Mouse (Mus musculus) frontal cortex, postnatal 10 days (tissue): ENCODE measurements at regions not wholly inside any gene's neighbourhood (a gene's known extent, or its start where the extent isn't known, plus 50 kb on each side); places are given as distances from the start of the nearest gene placed in this dataset.
A peak's percentile ranks its signal among the peaks of the same experiment; 100 is the strongest.

Experiments
- DNase-seq, 2 experiments: peaks; one replicate each; pipeline ENCODE4 v3.0.0; 2022; ENCODE audit warnings: low spot score in 2 of 2, mixed read lengths in 1 of 2

DNA sequence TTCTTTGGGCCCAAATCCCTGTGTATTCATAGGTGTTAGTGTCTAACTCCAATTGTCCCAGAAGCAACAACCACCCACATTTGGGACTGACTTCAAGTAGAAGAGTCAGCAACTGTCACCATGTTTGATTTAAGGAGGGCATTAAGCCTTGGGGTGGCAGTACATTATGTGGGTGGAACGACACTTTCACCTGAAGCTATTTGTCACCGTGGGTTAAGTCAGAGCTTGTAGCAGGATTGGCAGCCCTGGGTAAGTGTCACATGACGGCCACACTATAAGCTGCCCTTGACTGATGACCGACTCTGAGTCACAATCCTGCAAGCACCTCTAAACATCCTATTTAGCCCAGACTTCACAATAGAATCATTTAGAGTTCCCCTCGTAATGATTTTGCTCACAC, 236.7 kb upstream of the A1bg start:
- no peak for DNase-seq

DNA sequence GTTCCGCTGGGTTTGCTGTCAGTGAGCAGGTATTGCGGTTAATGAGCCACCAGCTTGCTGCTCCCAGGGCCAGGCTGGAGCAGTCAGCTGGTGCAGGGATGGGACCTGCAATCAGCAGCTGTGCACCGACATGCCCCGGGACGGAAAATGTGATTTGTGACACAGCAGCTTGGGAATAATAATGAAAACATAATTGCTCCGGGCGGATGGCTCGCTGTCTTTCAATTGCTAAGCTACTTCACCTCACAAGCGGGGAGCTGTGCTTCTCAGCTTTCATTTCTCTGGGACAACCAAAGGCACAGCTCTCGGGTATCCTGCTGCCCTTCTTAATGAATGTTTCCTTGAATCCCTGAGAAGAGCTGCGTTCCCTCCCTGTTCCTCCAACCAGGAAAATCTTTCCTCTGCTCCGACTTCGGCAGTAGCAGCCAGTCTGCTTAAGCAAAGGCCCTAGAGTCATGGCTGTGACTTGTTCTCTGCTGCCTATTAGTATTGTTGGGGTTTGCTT, 235.3 kb upstream of the A1bg start:
- peak; percentile 18 to 43 for DNase-seq

- peak; percentile 76 to 92 for DNase-seq
Observed at GRCm38 (mm10) chr15:61157543-61157942, 234.7 kb upstream of the A1bg start.

- no peak for DNase-seq
Observed at GRCm38 (mm10) chr15:61155530-61155929, 232.7 kb upstream of the A1bg start.

DNA sequence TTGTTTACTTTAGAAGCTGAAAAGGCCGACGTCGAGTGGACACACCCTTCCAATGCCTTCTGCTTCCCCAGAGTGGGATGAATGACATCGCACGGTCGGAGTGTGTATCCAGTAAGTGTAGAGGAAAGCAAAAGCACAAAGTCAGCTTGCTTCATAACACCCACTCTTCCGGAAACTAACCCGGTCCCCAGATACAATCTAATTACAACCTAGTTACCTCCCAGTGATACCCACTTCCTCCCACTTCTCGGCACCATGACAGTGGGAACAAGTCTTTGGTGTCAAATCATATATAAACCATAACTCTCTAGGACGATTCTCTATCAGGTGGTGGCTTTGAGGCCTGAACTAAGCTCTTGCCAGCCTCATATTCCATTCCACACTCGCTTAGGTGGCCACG, 231.4 kb upstream of the A1bg start:
- DNase-seq, result no peak

GRCm38 (mm10) chr15:61142851-61143250, 220.0 kb upstream of the A1bg start:
- DNase-seq, result no peak

DNA sequence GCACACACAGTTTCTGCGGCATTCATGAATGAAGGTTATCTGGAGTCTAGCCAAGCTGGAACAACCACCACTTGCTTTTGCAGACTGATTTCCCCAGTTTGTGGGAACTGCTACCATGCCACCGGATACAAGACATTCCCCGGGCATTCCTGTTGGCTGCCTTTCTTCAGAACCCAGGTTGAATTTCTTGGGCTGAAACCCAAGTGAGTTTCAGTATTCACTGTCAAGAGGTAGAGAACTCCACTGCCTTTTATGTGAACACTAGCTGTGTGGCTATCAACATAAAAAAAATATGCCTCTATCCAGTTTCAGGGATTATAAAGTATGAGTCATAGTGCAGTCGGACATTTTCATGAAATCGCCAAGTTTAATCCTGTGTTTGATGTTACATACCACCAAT, 216.3 kb upstream of the A1bg start:
- no peak for DNase-seq

DNA sequence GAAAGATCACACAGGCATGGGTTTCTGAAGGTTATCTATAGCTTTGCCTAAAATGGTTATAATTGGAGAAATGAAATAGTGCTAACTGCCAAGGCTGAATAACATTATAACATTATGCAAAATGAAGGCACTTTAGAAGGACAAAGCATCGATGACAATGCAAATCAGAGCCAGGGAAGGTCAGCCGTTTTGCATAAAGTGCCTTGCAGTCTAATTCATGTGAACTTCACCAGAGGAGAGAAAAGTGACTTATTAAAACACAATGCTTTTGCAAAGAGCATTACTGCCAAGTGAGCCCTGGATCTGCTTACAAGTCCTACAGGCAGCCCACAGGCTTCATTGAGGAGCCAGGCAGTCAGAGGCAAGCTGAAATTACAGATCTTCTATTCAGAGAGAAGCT, 214.0 kb upstream of the A1bg start:
- no peak for DNase-seq

- no peak for DNase-seq
Observed at GRCm38 (mm10) chr15:61133316-61133715, 210.5 kb upstream of the A1bg start.

DNA sequence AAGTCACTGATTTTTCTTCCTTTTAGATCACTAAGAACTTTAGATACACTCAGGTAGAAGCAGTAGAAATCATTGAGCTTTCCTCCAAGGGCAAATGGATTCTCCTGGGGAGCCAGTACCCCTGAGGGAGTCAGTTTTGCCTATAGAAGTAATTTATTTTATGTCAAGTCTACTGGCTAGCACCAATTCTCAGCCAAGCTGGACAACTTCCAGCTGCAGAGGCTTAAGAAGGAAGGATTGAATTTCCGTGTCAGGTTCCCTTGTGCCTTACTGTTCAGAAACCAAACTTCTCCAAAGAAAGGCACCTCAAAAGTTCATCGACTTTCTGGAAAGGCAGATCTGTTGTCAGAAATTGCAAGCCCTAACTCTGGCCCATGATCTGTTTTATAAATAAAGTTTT, 205.2 kb upstream of the A1bg start:
- no peak for DNase-seq

DNA sequence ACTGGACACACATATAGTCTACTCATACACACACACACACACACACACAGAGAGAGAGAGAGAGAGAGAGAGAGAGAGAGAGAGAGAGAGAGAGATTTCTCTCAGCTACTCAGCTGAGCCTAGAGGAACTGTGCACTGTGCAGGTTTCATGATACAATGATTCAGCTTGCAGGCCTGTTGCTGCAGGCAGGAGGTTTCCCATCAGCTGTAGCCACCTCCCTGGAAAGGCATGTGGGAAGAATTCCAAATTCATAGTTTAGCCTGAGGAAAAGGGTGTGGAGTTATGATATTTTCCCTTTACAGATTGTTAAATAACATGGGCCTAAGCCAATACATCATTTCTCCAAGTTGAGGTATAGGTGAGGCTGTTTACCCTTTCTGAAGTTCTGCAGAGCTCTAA, 204.3 kb upstream of the A1bg start:
- DNase-seq, result no peak

DNA sequence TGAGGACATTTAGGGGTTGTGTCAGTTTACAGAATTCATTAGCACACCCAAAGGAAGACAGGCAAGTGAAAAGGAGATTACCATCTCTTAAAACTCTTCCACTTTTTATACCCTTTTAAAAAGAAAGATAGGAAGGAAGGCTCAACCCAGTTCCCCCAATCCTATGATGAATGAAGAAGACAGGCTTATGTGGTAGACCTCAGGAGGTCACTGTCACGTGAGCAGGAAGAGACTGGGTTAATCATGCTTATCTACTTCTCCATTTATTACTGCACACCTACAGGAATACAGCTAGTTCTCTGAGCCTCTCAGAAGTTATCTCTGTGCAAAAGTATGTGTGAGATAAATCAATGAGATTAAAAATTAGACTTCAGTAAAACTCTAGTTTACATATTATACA, 194.1 kb upstream of the A1bg start:
- DNase-seq, result no peak

DNA sequence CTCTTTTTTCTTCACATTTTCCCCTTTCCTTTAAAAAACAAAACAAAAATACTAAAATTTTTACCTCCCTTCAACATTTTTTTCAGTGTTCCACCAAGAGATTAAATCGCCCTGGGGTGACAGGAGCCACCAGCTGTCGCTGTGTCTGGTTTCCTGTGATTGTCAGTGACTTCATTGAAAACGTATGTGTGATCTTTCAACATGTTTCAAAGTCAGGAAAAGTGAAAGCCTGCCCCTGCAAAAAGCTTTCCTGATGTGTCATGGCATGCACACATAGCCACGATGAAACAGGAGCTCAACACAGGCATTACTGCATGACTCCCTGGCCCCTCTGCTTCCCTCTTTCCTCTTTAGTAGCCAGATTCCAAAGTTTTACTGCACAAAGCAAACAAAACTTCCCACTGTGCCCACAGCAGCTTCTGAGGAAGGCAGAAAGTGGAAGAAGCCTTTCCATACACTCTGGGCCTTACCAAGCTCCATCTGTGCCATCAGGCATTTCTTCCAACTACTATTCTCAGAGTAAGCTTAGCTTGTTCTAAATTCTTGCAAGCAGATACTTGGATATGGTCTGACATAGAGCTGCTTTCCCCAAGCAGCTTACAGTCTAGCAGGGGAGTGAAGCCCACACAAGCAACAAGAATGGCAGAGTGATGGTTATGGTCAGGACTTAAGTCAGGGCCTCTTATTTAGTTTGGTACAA, 186.8 kb upstream of the A1bg start:
- DNase-seq, result no peak

DNA sequence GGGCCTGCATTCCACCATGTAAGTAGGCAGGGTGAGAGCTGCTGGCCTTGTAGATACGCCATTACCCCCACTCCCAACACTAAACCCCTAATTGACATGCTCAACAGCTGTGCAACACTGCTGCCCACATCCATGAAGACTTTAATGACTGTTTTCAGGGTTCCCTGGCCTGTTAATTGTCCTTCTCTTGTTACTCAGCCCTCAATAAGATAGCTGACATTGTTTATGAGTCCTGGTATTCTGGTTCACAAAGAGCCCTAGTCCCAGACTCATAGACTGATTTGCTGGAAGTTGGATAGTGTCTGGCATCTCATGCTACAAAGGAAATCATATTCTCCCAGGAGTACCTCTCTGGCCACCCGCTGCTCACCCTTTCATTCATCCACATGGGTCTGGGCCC, 186.1 kb upstream of the A1bg start:
- no peak for DNase-seq

GRCm38 (mm10) chr15:61102421-61103412, 179.9 kb upstream of the A1bg start:
- DNase-seq, result peak in 1 of 2 experiments; percentile 26

DNA sequence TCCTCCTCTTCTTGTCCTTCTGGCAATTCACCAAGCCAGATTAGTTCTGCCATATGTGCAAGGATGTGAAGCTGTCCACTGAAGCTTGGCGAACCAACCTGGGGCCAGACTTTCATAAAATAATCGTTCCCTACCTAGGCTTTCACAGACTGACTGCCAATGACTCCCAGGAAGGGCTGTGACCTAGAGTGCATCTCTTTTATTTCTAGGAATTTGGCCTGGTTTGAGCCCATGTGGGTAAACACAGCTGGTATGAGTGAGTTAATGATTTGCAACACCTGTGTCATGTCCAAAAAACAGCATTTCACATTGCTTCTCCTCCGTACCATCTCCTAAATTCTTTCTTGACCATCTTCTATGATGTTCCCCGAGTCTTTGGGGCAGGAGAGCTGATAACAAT, 178.0 kb upstream of the A1bg start:
- no peak for DNase-seq

DNA sequence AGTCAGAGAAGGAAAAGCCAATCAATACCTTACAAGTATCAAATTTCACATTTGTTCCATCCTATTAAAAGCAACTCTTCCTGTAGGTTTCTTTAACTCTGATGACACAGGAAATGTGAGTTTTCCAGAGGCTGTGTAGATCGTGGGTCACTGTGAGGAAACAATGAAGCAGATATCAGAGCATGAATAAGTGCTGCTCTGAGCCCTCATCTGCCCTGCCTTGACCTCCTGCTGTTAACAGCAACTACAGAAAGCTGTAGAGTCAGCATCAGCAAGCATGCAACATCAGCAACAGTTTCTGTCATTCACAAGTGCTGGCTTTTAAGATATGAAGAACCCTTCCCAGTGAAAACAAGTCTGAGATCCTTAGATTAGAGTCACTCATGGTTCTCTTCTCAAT, 176.2 kb upstream of the A1bg start:
- no peak for DNase-seq

GRCm38 (mm10) chr15:61098519-61098918, 175.7 kb upstream of the A1bg start:
- no peak for DNase-seq

DNA sequence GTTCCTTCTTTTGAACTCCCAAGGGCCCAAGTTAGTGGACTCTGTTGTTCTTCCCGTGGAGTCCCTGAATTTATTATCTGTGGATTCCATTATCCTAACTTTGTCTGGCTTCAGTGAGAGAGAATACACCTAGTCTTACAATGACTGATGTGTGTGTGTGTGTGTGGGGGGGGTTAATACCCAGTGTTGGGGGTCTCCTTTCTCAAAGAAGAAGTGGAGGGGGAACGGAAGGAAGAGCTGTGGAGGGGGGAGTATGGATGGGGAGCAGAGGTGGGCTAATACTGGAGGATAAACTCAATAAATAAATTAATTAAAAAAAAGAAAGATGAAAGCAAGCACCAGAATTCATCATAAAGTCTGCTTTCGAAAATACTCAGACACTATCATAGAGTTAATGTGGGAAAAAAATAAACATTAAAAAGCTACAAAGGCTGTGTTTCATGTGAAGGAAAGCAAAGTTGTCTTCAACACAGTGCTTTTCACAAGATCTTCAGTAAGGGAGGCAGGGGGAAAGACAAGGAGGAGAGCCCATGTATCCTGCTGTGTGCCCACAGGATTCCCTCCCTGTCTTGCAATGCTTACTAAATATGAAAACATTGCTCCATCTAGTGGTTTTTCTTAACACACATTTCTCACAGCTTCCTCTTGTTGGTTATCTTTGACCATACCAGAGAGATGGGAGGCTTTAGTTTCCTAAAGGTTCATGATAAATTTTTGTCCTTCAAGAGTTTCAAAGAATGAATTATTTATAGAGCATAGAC, 173.4 kb upstream of the A1bg start:
- no peak for DNase-seq

DNA sequence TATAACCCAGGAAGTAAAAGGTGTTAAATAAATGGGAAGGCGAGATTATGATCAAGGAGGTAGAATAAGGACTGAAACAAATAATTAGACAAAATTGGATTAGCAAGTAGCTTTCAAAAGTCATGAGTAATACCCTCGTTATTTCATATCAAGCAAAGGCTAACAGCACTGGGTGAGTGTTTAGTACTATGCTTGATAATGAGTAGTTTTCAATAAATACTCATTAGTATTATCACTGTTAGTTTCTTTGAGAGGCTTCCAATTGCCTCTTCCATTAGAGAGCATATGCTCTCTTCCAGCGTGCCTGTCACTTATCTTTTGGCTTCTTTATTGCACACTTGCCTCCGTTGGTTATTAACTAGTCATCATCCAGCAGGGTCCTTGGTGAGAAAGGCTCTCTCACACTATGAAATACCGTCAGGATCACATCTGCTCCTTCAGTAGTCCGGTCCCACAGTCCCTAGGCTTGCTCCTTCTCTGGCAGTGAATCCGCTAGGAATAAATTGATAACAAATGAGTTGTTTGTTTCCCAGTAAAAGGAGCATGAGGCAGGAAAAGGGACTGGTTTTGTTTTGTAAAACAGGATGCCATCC, 132.3 kb upstream of the A1bg start:
- DNase-seq, result no peak

GRCm38 (mm10) chr15:61051363-61051762, 128.6 kb upstream of the A1bg start:
- no peak for DNase-seq

DNA sequence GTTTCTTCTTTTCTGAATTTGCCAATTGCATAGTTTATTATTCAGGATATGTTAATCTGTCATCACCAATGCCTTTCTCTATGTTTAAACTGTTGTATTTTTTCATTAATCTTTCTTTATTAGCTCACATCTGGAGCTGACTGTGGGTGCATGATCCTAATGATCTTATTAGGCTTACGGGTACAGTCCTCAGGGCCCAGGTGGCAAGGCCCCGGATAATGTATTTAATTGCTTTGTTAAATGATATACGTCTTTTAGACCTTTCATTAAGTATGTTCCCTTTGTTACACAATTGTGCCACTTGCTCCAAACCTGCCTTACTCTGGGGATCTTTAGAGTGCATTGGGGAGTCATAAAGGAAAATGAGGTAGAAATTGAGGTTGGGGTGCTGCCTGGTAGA, 86.7 kb upstream of the A1bg start:
- DNase-seq, result no peak
